Mouse (Mus musculus) heart, adult 11 months (tissue): ENCODE measurements at regions not wholly inside any gene's neighbourhood (a gene's known extent, or its start where the extent isn't known, plus 50 kb on each side); places are given as distances from the start of the nearest gene placed in this dataset.
A peak's percentile ranks its signal among the peaks of the same experiment; 100 is the strongest.

ENCODE experiments used
- DNase-seq: peaks from one replicate; pipeline ENCODE4 v3.0.0; 2022

DNA sequence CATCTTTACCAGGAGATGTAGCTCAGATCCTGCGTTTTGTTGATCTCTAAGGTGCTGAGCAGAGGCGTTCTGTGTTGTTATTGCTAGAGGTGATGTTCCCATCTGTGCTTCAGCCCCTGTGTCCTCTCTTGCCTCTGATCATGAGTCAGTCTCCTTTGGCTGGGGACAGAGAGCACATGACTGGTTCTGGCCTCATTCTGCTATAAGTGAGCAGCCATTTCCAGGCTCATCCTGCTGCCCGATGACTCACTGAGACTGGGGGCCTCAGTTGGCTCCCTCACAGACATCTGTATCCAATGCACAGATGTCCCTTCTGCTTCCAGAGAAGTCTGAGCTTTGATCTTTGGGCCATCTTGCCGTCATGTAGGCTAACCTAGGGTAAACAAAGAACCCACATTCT is 194.9 kb upstream of the Gm21798 start:
- DNase-seq, result peak; percentile 97

DNA sequence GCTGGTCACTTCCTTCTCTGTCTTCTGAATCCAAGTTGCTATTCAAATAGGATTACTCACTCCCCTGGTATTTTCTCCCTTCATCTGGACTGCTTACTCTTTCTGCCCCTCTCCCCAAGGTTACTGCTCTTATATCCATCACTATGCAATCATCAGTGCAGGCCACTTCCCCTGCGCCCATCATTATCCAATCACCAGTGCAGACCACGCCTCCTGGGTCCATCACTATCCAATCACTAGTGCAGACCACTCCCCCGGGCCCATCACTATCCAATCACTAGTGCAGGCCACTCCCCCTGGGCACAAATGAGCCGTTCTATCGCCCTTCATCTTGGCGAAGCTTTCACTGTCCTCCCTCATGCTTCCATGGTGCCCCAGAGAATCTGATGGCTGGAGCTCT is 191.1 kb upstream of the Gm21798 start:
- DNase-seq, result peak; percentile 88

DNA sequence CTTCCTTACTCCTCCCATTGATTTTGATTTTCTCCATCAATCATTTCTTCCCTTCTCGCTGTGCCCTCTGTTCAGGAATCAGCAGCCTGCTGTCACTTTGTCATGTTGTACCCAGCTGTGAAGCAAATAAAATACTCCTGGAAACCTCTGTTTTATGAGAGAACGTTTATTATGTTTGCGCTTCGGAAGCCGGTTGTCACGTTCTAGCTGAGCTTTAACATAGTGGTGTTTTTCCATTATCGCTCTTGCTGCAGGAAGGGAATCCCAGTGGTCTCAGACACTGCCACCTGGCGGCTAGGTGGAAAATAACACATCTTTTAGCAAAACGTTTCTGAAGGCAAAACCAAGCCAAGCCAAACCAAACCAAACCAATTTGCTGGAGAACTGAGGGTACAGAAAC is 190.2 kb upstream of the Gm21798 start:
- DNase-seq, result peak; percentile 92
